ENCODE assay signal across 14 mouse cellular contexts in genomic region chr9:47353017-47353416, GRCm38 (mm10).
DNase-seq lines count a peak whose midpoint lies in the region; ATAC-seq lines count a peak whose summit lies in the region.
"Had no signal": no experiment of that assay in that cellular context is flagged by ENCODE, and none has a peak within 500 bp of the region (broad histone marks: within the 10 kb centered on the region; RNA-seq: fewer than 3 reads in every experiment).

No protein-coding gene starts in this region.

- H3K27ac ChIP-seq in forebrain, embryonic 15.5 days (replicated peaks), result no peak overlapping the region
- no peak overlapping the region for H3K27ac ChIP-seq in forebrain, embryonic 11.5 days (ENCODE audit: low read depth, low read length)
- H3K27ac ChIP-seq in lung, embryonic 16.5 days (ENCODE audit: low read length), result no peak overlapping the region
- H3K27ac ChIP-seq in limb, embryonic 13.5 days, result no peak overlapping the region

- ATAC-seq in forebrain, embryonic 15.5 days (replicated peaks), result 0 out of 2 replicates have a peak, but pooled peaks have one; percentile 11
- no peak for ATAC-seq in forebrain, embryonic 11.5 days (replicated peaks; ENCODE audit: low FRiP score)
- ATAC-seq in lung, embryonic 16.5 days (ENCODE audit: low read depth), result peak; percentile 71
- peak; percentile 61; the same call in 1 of the 2 replicates for ATAC-seq in limb, embryonic 13.5 days (ENCODE audit: low FRiP score, low read depth)

- H3K4me2 ChIP-seq in forebrain, embryonic 15.5 days (replicated peaks), result no peak overlapping the region
- no peak overlapping the region for H3K4me2 ChIP-seq in forebrain, embryonic 11.5 days (ENCODE audit: low read depth, low read length, severe bottlenecking)
- H3K4me2 ChIP-seq in lung, embryonic 16.5 days (ENCODE audit: low read depth, low read length), result no peak overlapping the region
- H3K4me2 ChIP-seq in limb, embryonic 13.5 days (replicated peaks), result no peak overlapping the region
- H3K4me2 ChIP-seq: liver, embryonic 11.5 days had no signal

- no peaks in the 10 kb centered on the region for H3K36me3 ChIP-seq in forebrain, embryonic 15.5 days
- no peaks in the 10 kb centered on the region for H3K36me3 ChIP-seq in forebrain, embryonic 11.5 days (ENCODE audit: control insufficient read depth, insufficient read depth, low read length)
- no peaks in the 10 kb centered on the region for H3K36me3 ChIP-seq in lung, embryonic 16.5 days (ENCODE audit: control insufficient read depth, insufficient read depth, low read length)
- no peaks in the 10 kb centered on the region for H3K36me3 ChIP-seq in limb, embryonic 13.5 days

- 3% methylated on average over 2 of the region's 2 CpGs for WGBS in forebrain, embryonic 15.5 days
- 8% methylated on average over 2 of the region's 2 CpGs for WGBS in forebrain, embryonic 11.5 days
- WGBS in lung, embryonic 16.5 days, result 7% methylated on average over 2 of the region's 2 CpGs
- 7% methylated on average over 2 of the region's 2 CpGs for WGBS in limb, embryonic 13.5 days

- DNase-seq in forebrain, embryonic 11.5 days (ENCODE audit: low spot score), result no peak
- DNase-seq in lung, adult 18-20 months, result no peak
- DNase-seq in left cerebral cortex, adult 11 months (ENCODE audit: low spot score), result no peak
- no peak for DNase-seq in spleen, postnatal 14 days (ENCODE audit: low spot score in 2 of 2)
- DNase-seq in layer of hippocampus, postnatal 36 days, result no peak
- DNase-seq: adrenal gland, adult 8-10 months; cerebellum, adult 11 months; gastrocnemius, postnatal 36 days; layer of hippocampus, adult 9-11 months; thymus, postnatal 36 days had no signal

- no peaks in the 10 kb centered on the region for H3K9me3 ChIP-seq in forebrain, embryonic 15.5 days
- H3K9me3 ChIP-seq in forebrain, embryonic 11.5 days (ENCODE audit: control insufficient read depth, low read length), result no peaks in the 10 kb centered on the region
- no peaks in the 10 kb centered on the region for H3K9me3 ChIP-seq in lung, embryonic 16.5 days (ENCODE audit: control insufficient read depth, low read length)
- H3K9me3 ChIP-seq in limb, embryonic 13.5 days, result no peaks in the 10 kb centered on the region

- H3K4me1 ChIP-seq in forebrain, embryonic 15.5 days, result peaks cover 17% of the 10 kb centered on the region
- H3K4me1 ChIP-seq in forebrain, embryonic 11.5 days (replicated peaks; ENCODE audit: control insufficient read depth, insufficient read depth, low read length), result peaks cover 11% of the 10 kb centered on the region; the same call in 1 of the 2 replicates
- peaks cover 13% of the 10 kb centered on the region for H3K4me1 ChIP-seq in lung, embryonic 16.5 days (replicated peaks; ENCODE audit: control insufficient read depth, insufficient read depth, low read length)
- peaks cover 29% of the 10 kb centered on the region for H3K4me1 ChIP-seq in limb, embryonic 13.5 days

- H3K9ac ChIP-seq in forebrain, embryonic 15.5 days (replicated peaks), result no peak overlapping the region
- no peak overlapping the region for H3K9ac ChIP-seq in forebrain, embryonic 11.5 days (ENCODE audit: low read length)
- no peak overlapping the region for H3K9ac ChIP-seq in lung, embryonic 16.5 days (ENCODE audit: low read length)
- no peak overlapping the region for H3K9ac ChIP-seq in limb, embryonic 13.5 days

- 0 out of 2 replicates have a peak, but pooled peaks cover 5% of the 10 kb centered on the region for H3K27me3 ChIP-seq in forebrain, embryonic 15.5 days
- peaks cover 5% of the 10 kb centered on the region; the same call in 1 of the 2 replicates for H3K27me3 ChIP-seq in forebrain, embryonic 11.5 days (ENCODE audit: control insufficient read depth, insufficient read depth, low read length)
- H3K27me3 ChIP-seq in lung, embryonic 16.5 days (ENCODE audit: control insufficient read depth, insufficient read depth, low read depth, low read length), result no peaks in the 10 kb centered on the region
- H3K27me3 ChIP-seq in limb, embryonic 13.5 days, result 0 out of 2 replicates have a peak, but pooled peaks cover 3% of the 10 kb centered on the region

- no peak overlapping the region for H3K4me3 ChIP-seq in forebrain, embryonic 15.5 days
- H3K4me3 ChIP-seq in forebrain, embryonic 11.5 days (ENCODE audit: low read depth, low read length), result no peak overlapping the region
- H3K4me3 ChIP-seq in lung, embryonic 16.5 days (ENCODE audit: low read length), result no peak overlapping the region
- H3K4me3 ChIP-seq in limb, embryonic 13.5 days, result no peak overlapping the region
